Mouse (Mus musculus) liver, embryonic 11.5 days (tissue): ENCODE measurements around the gene Cnep1r1. TPM values are rescaled to one million over a fixed set of nuclear protein-coding genes. Genes with fewer than 3 reads are reported as not detected.

Source experiments
- ATAC-seq: fragments of 200-750 bp; cut with Nextera tagmentation; replicated peaks from 2 replicates; pipeline ENCODE4 v1.8.0; 2017; ENCODE audit warnings: moderate number of reproducible peaks, mild to moderate bottlenecking, moderate TSS enrichment, moderate library complexity; ENCODE audit not compliant: low FRiP score
- DNase-seq: peaks from one replicate; pipeline ENCODE4 v3.0.0-alpha.2; 2017; ENCODE audit warnings: low spot score
- H3K27ac ChIP-seq: fragments of 300-500 bp; sonication (generic); 2 replicates; pipeline ENCODE4 v1.5.1; 2014; ENCODE audit warnings: mild to moderate bottlenecking, low read depth, low read length, control low read depth
- H3K27me3 ChIP-seq: fragments of 300-500 bp; sonication (generic); replicated peaks from 2 replicates; pipeline ENCODE4 v1.6.1; 2014; ENCODE audit warnings: low read length, mixed read lengths; ENCODE audit not compliant: control insufficient read depth, insufficient read depth
- H3K36me3 ChIP-seq: fragments of 300-500 bp; sonication (generic); 2 replicates; pipeline ENCODE4 v1.6.1; 2014; ENCODE audit warnings: mild to moderate bottlenecking, low read length, moderate library complexity, mixed read lengths; ENCODE audit not compliant: control insufficient read depth, insufficient read depth
- H3K4me1 ChIP-seq: fragments of 300-500 bp; sonication (generic); replicated peaks from 2 replicates; pipeline ENCODE4 v1.6.1; 2014; ENCODE audit warnings: low read length, mixed read lengths; ENCODE audit not compliant: control insufficient read depth, insufficient read depth
- H3K4me2 ChIP-seq: fragments of 300-500 bp; sonication (generic); 2 replicates; pipeline ENCODE4 v1.6.1; 2014; ENCODE audit warnings: mild to moderate bottlenecking, control low read depth, moderate library complexity
- H3K4me3 ChIP-seq: fragments of 300-500 bp; sonication (generic); 2 replicates; pipeline ENCODE4 v1.5.1; 2014; ENCODE audit warnings: low read depth, low read length, control low read depth
- H3K9ac ChIP-seq: fragments of 300-500 bp; sonication (generic); 2 replicates; pipeline ENCODE4 v1.6.1; 2014; ENCODE audit warnings: low read depth, low read length, control low read depth
- H3K9me3 ChIP-seq: fragments of 300-500 bp; sonication (generic); 2 replicates; pipeline ENCODE4 v1.6.1; 2016; ENCODE audit warnings: low read length, inconsistent platforms, mixed read lengths; ENCODE audit not compliant: control insufficient read depth
- WGBS: fragments of 180-500 bp; shearing (Covaris S2); extraction: QIAGEN DNeasy Blood & Tissue Kit; methylation state at CpG from one replicate; pipeline ENCODE4 v1.1.7; 2014; 5-methylcytosine and 5-hydroxymethylcytosine counted together
- polyA plus RNA-seq: library from polyadenylated mRNA; unstranded; fragments of >200 nt; fragmentation: Nextera tagmentation; extraction: Ambion mirVana; gene quantifications from 2 replicates; pipeline ENCODE4 v1.2.1, GENCODE M21; 2014

The Cnep1r1 gene
- polyA plus RNA-seq, 1 experiment from 2014 or later: 33.6 TPM

- peak; percentile 71; the same call in 1 of the 2 replicates for ATAC-seq
- WGBS: 86% methylated on average over 2 of the region's 2 CpGs
- no peak for DNase-seq
- peaks cover 8% of the 10 kb centered on the region; the same call in 1 of the 2 replicates for H3K36me3 ChIP-seq
- H3K4me2 ChIP-seq: no peak overlapping the region
- H3K9ac ChIP-seq: no peak overlapping the region
- H3K4me1 ChIP-seq: peaks cover 6% of the 10 kb centered on the region
- H3K9me3 ChIP-seq: no peaks in the 10 kb centered on the region
- no peak overlapping the region for H3K27ac ChIP-seq
- no peak overlapping the region for H3K4me3 ChIP-seq
- H3K27me3 ChIP-seq: no peaks in the 10 kb centered on the region
Measured at GRCm38 (mm10) chr8:88124850-88125249, 6.3 kb downstream of the Cnep1r1 start.

GRCm38 (mm10) chr8:88129397-88129796, 10.8 kb downstream of the Cnep1r1 start:
- no peak overlapping the region for H3K9ac ChIP-seq
- H3K4me1 ChIP-seq: peaks cover 5% of the 10 kb centered on the region
- DNase-seq (no peak), ATAC-seq (no peak)
- no peak overlapping the region for H3K27ac ChIP-seq
- H3K9me3 ChIP-seq: no peaks in the 10 kb centered on the region
- H3K36me3 ChIP-seq: peaks cover 12% of the 10 kb centered on the region; the same call in 1 of the 2 replicates
- WGBS: 91% methylated on average over 4 of the region's 4 CpGs
- no peaks in the 10 kb centered on the region for H3K27me3 ChIP-seq
- H3K4me3 ChIP-seq: no peak overlapping the region
- no peak overlapping the region for H3K4me2 ChIP-seq

- H3K27ac ChIP-seq: no peak overlapping the region
- WGBS: 87% methylated on average over 7 of the region's 7 CpGs
- H3K36me3 ChIP-seq: peaks cover 12% of the 10 kb centered on the region; the same call in 1 of the 2 replicates
- ATAC-seq: no peak
- DNase-seq: no peak
- no peaks in the 10 kb centered on the region for H3K9me3 ChIP-seq
- H3K4me1 ChIP-seq: no peaks in the 10 kb centered on the region
- no peak overlapping the region for H3K9ac ChIP-seq
- no peaks in the 10 kb centered on the region for H3K27me3 ChIP-seq
- H3K4me2 ChIP-seq: no peak overlapping the region
- H3K4me3 ChIP-seq: no peak overlapping the region
Measured at GRCm38 (mm10) chr8:88130754-88131317, 12.3 kb downstream of the Cnep1r1 start.

- peaks cover 5% of the 10 kb centered on the region; the same call in 1 of the 2 replicates for H3K4me1 ChIP-seq
- peak within 1 kb of the TSS; percentile 89 for H3K4me2 ChIP-seq
- peak within 1 kb of the TSS; percentile 81 for H3K27ac ChIP-seq
- H3K9ac ChIP-seq: peak within 1 kb of the TSS; percentile 91
- no peaks in the 10 kb centered on the region for H3K27me3 ChIP-seq
- peaks cover 17% of the 10 kb centered on the region for H3K36me3 ChIP-seq
- H3K4me3 ChIP-seq: peak within 1 kb of the TSS; percentile 96
- DNase-seq (peak; percentile 93), ATAC-seq (peak; percentile 96)
- WGBS: under 1% methylated on average over 79 of the region's 79 CpGs
- no peaks in the 10 kb centered on the region for H3K9me3 ChIP-seq
Measured at GRCm38 (mm10) chr8:88137748-88138484, 19.3 kb downstream of the Cnep1r1 start, which contains the start of gene Heatr3. Gene Heatr3 (plus strand): TSS chr8:88137855.

- H3K36me3 ChIP-seq: peaks cover 20% of the 10 kb centered on the region
- no peak overlapping the region; the same call in 1 of the 2 replicates for H3K4me2 ChIP-seq
- 85% methylated on average over 3 of the region's 3 CpGs for WGBS
Measured at GRCm38 (mm10) chr8:88139256-88139655, 20.7 kb downstream of the Cnep1r1 start.

GRCm38 (mm10) chr8:88141629-88142028, 23.1 kb downstream of the Cnep1r1 start:
- ATAC-seq (no peak), DNase-seq (no peak)
- Histone ChIP-seq H3K36me3 (peaks cover 20% of the 10 kb centered on the region), H3K27ac (no peak overlapping the region), H3K9ac (no peak overlapping the region), H3K27me3 (no peaks in the 10 kb centered on the region), H3K4me3 (no peak overlapping the region), H3K4me2 (no peak overlapping the region), H3K4me1 (peaks cover 5% of the 10 kb centered on the region; the same call in 1 of the 2 replicates), H3K9me3 (no peaks in the 10 kb centered on the region)
- 83% methylated on average over 3 of the region's 3 CpGs for WGBS

More at GRCm38 (mm10) chr8:88139256-88139655, 20.7 kb downstream of the Cnep1r1 start:
- H3K27me3 ChIP-seq: no peaks in the 10 kb centered on the region
- DNase-seq (no peak), ATAC-seq (no peak)
- H3K9me3 ChIP-seq: no peaks in the 10 kb centered on the region
- peaks cover 5% of the 10 kb centered on the region; the same call in 1 of the 2 replicates for H3K4me1 ChIP-seq
- H3K27ac ChIP-seq: no peak overlapping the region
- H3K4me3 ChIP-seq: peak overlapping the region; percentile 12; the same call in 1 of the 2 replicates
- no peak overlapping the region for H3K9ac ChIP-seq

- H3K36me3 ChIP-seq: peaks cover 24% of the 10 kb centered on the region
- H3K4me1 ChIP-seq: no peaks in the 10 kb centered on the region; the same call in 1 of the 2 replicates
- DNase-seq (no peak), ATAC-seq (no peak)
- WGBS: 76% methylated on average over 5 of the region's 5 CpGs
- no peak overlapping the region for H3K4me2 ChIP-seq
- no peak overlapping the region for H3K9ac ChIP-seq
- no peak overlapping the region for H3K4me3 ChIP-seq
- H3K9me3 ChIP-seq: no peaks in the 10 kb centered on the region
- H3K27ac ChIP-seq: no peak overlapping the region
- no peaks in the 10 kb centered on the region for H3K27me3 ChIP-seq
Measured at GRCm38 (mm10) chr8:88144041-88144440, 25.5 kb downstream of the Cnep1r1 start.

- H3K36me3 ChIP-seq: peaks cover 18% of the 10 kb centered on the region
- no peak overlapping the region for H3K4me2 ChIP-seq
- no peak overlapping the region for H3K9ac ChIP-seq
- H3K4me3 ChIP-seq: no peak overlapping the region
- no peaks in the 10 kb centered on the region for H3K9me3 ChIP-seq
- H3K27me3 ChIP-seq: no peaks in the 10 kb centered on the region
- ATAC-seq (no peak), DNase-seq (no peak)
- no peaks in the 10 kb centered on the region for H3K4me1 ChIP-seq
- no peak overlapping the region for H3K27ac ChIP-seq
- whole genome bisulfite sequencing: 95% methylated on average over 6 of the region's 6 CpGs
Measured at GRCm38 (mm10) chr8:88150910-88151371, 32.4 kb downstream of the Cnep1r1 start.
